Mouse (Mus musculus) kidney, postnatal 0 days (tissue): ENCODE results near the gene Esyt1. TPM values are rescaled to one million over a fixed set of nuclear protein-coding genes. Genes with fewer than 3 reads are reported as not detected.

Experiments used
- ATAC-seq: fragments of 200-750 bp; cut with Nextera tagmentation; replicated peaks from 2 replicates; pipeline ENCODE4 v1.8.0; 2017; ENCODE audit warnings: low read depth, moderate number of reproducible peaks, moderate TSS enrichment, moderate library complexity; ENCODE audit not compliant: low FRiP score
- DNase-seq: peaks from one replicate; pipeline ENCODE4 v3.0.0-alpha.2; 2016; ENCODE audit warnings: low spot score
- H3K27ac ChIP-seq: fragments of 300-500 bp; sonication (generic); 2 replicates; pipeline ENCODE4 v1.5.1; 2014; ENCODE audit warnings: mild to moderate bottlenecking
- H3K27me3 ChIP-seq: fragments of 300-500 bp; sonication (generic); 2 replicates; pipeline ENCODE4 v1.6.1; 2014; ENCODE audit warnings: low read length, mixed read lengths; ENCODE audit not compliant: insufficient read depth
- H3K36me3 ChIP-seq: fragments of 300-500 bp; sonication (generic); 2 replicates; pipeline ENCODE4 v1.6.1; 2014; ENCODE audit warnings: low read length, mixed read lengths; ENCODE audit not compliant: insufficient read depth
- H3K4me1 ChIP-seq: fragments of 300-500 bp; sonication (generic); replicated peaks from 2 replicates; pipeline ENCODE4 v1.6.1; 2014; ENCODE audit warnings: antibody characterized with exemption, low read length, mixed read lengths; ENCODE audit not compliant: insufficient read depth
- H3K4me2 ChIP-seq: fragments of 300-500 bp; sonication (generic); 2 replicates; pipeline ENCODE4 v1.6.1; 2014; ENCODE audit warnings: mild to moderate bottlenecking, low read length, moderate library complexity, mixed read lengths
- H3K4me3 ChIP-seq: fragments of 300-500 bp; sonication (generic); replicated peaks from 2 replicates; pipeline ENCODE4 v1.5.1; 2014; ENCODE audit warnings: low read depth, low read length
- H3K9ac ChIP-seq: fragments of 300-500 bp; sonication (generic); 2 replicates; pipeline ENCODE4 v1.6.1; 2014; ENCODE audit warnings: low read depth, low read length
- H3K9me3 ChIP-seq: fragments of 300-500 bp; sonication (generic); replicated peaks from 2 replicates; pipeline ENCODE4 v1.6.1; 2016; ENCODE audit warnings: low read length, inconsistent platforms, mixed read lengths
- CTCF ChIP-seq: IDR thresholded peaks from 2 replicates; pipeline ENCODE4 v1.5.1; 2016; ENCODE audit warnings: antibody characterized with exemption, low read depth, mild to moderate bottlenecking, moderate library complexity
- WGBS: fragments of 180-500 bp; shearing (Covaris S2); extraction: QIAGEN DNeasy Blood & Tissue Kit; methylation state at CpG from one replicate; pipeline ENCODE4 v1.1.7; 2014; 5-methylcytosine and 5-hydroxymethylcytosine counted together
- polyA plus RNA-seq: library from polyadenylated mRNA; unstranded; fragments of >200 nt; fragmentation: Nextera tagmentation; extraction: Ambion mirVana; gene quantifications from 2 replicates; pipeline ENCODE4 v1.2.1, GENCODE M21; 2015

The Esyt1 gene
- 15.9 TPM in 2 replicates for polyA plus RNA-seq

GRCm38 (mm10) chr10:128525671-128526308, at the start of gene Esyt1:
TSS of gene Esyt1 (minus strand) at chr10:128525871.
- peak; percentile 99 for DNase-seq
- no peaks in the 10 kb centered on the region for H3K9me3 ChIP-seq
- H3K27ac ChIP-seq, result peak within 1 kb of the TSS; percentile 63
- peak; percentile 96 for ATAC-seq
- H3K9ac ChIP-seq, result peak within 1 kb of the TSS; percentile 59
- H3K4me1 ChIP-seq, result 0 out of 2 replicates have a peak, but pooled peaks cover 8% of the 10 kb centered on the region
- peak within 1 kb of the TSS; percentile 63 for H3K4me3 ChIP-seq
- H3K27me3 ChIP-seq, result no peaks in the 10 kb centered on the region
- TF ChIP-seq CTCF, result peak; percentile 57
- H3K36me3 ChIP-seq, result peaks cover 5% of the 10 kb centered on the region
- WGBS, result under 1% methylated on average over 37 of the region's 37 CpGs
- peak within 1 kb of the TSS; percentile 78 for H3K4me2 ChIP-seq

DNA sequence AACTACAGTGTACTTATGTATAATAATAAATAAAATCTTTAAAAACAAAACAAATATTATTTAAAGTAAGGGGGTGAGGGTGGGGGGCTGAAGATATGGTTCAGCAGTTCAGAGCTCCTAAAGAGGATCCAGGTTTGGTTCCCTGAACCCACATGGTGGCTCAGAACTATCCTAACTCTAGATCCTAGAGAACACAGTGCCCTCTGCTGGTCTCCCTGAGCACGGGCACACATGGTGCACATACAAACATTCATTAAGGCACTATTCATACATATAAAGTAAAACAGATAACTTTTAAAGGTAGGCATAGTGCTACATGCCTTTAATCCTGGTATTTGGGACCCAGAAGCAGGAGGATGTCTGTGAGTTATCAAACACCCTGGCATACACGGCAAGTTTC, 49.4 kb upstream of the Esyt1 start:
- H3K9me3 ChIP-seq, result no peaks in the 10 kb centered on the region
- H3K4me1 ChIP-seq, result no peaks in the 10 kb centered on the region
- DNase-seq, result no peak
- peak; percentile 50 for TF ChIP-seq CTCF
- no peak overlapping the region for H3K27ac ChIP-seq
- no peak for ATAC-seq
- H3K4me3 ChIP-seq, result no peak overlapping the region
- peaks cover 10% of the 10 kb centered on the region; the same call in 1 of the 2 replicates for H3K36me3 ChIP-seq
- no peaks in the 10 kb centered on the region for H3K27me3 ChIP-seq
- H3K4me2 ChIP-seq, result no peak overlapping the region
- 93% methylated on average over 2 of the region's 2 CpGs for WGBS
- H3K9ac ChIP-seq, result no peak overlapping the region

- Histone ChIP-seq H3K4me2 (peak within 1 kb of the TSS; percentile 86), H3K9ac (peak within 1 kb of the TSS; percentile 80), H3K36me3 (peaks cover 18% of the 10 kb centered on the region; the same call in 1 of the 2 replicates), H3K4me3 (peak within 1 kb of the TSS; percentile 69), H3K27me3 (no peaks in the 10 kb centered on the region), H3K4me1 (0 out of 2 replicates have a peak, but pooled peaks cover 8% of the 10 kb centered on the region), H3K27ac (peak within 1 kb of the TSS; percentile 79), H3K9me3 (no peaks in the 10 kb centered on the region)
- WGBS, result under 1% methylated on average over 58 of the region's 58 CpGs
- ATAC-seq, result peak; percentile 98
- TF ChIP-seq CTCF, result peak; percentile 11
- peak; percentile 99 for DNase-seq
Observed at GRCm38 (mm10) chr10:128565788-128566531, 40.3 kb upstream of the Esyt1 start, which contains the start of gene Pa2g4. TSS of gene Pa2g4 (minus strand) at chr10:128565987.

GRCm38 (mm10) chr10:128565206-128565787, 39.6 kb upstream of the Esyt1 start:
- peak; percentile 12 for ATAC-seq
- peak; percentile 39 for DNase-seq
- Histone ChIP-seq H3K4me1 (0 out of 2 replicates have a peak, but pooled peaks cover 8% of the 10 kb centered on the region), H3K4me2 (peak overlapping the region; percentile 86), H3K27ac (peak overlapping the region; percentile 79), H3K9me3 (no peaks in the 10 kb centered on the region), H3K36me3 (peaks cover 25% of the 10 kb centered on the region), H3K9ac (peak overlapping the region; percentile 80), H3K4me3 (peak overlapping the region; percentile 69), H3K27me3 (no peaks in the 10 kb centered on the region)
- WGBS, result under 1% methylated on average over 46 of the region's 46 CpGs
- no peak for TF ChIP-seq CTCF

GRCm38 (mm10) chr10:128563544-128563943, 37.9 kb upstream of the Esyt1 start:
- Histone ChIP-seq H3K4me1 (0 out of 2 replicates have a peak, but pooled peaks cover 8% of the 10 kb centered on the region), H3K9ac (no peak overlapping the region), H3K27me3 (no peaks in the 10 kb centered on the region), H3K4me3 (no peak overlapping the region), H3K9me3 (no peaks in the 10 kb centered on the region), H3K4me2 (no peak overlapping the region), H3K36me3 (peaks cover 39% of the 10 kb centered on the region), H3K27ac (no peak overlapping the region)
- WGBS, result 77% methylated on average over 6 of the region's 6 CpGs
- no peak for TF ChIP-seq CTCF
- no peak for ATAC-seq
- DNase-seq, result no peak

DNA sequence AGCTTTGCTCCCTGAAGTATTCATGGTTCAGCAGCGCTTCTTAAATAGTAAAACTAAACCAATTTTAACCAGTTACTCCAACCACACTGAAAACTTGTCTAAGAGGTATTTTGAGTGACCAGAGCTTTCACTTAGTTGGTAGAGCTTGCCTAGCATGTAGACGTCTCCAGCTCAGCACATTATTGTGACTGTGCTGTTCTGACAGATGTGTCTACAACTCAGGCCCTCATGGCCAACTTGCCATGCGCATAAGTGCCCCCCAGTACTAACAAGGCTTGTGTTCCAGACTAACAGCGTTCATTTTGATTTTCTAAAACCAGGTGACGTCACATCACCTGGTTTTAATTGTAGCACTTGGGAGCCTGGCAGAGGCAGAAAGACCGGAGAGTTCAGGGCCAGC, 31.3 kb upstream of the Esyt1 start:
- no peak for DNase-seq
- 90% methylated on average over 6 of the region's 6 CpGs for WGBS
- no peaks in the 10 kb centered on the region for H3K27me3 ChIP-seq

More for the DNA sequence above, 31.3 kb upstream of the Esyt1 start:
- TF ChIP-seq CTCF, result no peak
- Histone ChIP-seq H3K9ac (no peak overlapping the region), H3K4me3 (no peak overlapping the region), H3K4me2 (no peak overlapping the region), H3K4me1 (no peaks in the 10 kb centered on the region), H3K36me3 (peaks cover 34% of the 10 kb centered on the region), H3K9me3 (no peaks in the 10 kb centered on the region), H3K27ac (no peak overlapping the region)
- no peak for ATAC-seq
